Mouse (Mus musculus): Measurements from ENCODE around the gene Nr5a1. TPM values are rescaled to one million over a fixed set of nuclear protein-coding genes. Genes with fewer than 3 reads are reported as not detected.

The Nr5a1 gene
- polyA plus RNA-seq, 1 experiment from 2014 or later, result not detected

GRCm38 (mm10) chr2:38722076-38722475, 7.7 kb upstream of the Nr5a1 start:
- no peaks in the 10 kb centered on the region for H3K9me3 ChIP-seq (replicated peaks; ENCODE audit: control insufficient read depth, low read length)
- ATAC-seq (replicated peaks; ENCODE audit: insufficient number of reproducible peaks, low FRiP score, low TSS enrichment), result no peak
- H3K4me1 ChIP-seq (ENCODE audit: control insufficient read depth, insufficient read depth, low read length), result peaks cover 12% of the 10 kb centered on the region
- 0 out of 2 replicates have a peak, but pooled peaks cover 4% of the 10 kb centered on the region for H3K27me3 ChIP-seq (ENCODE audit: control insufficient read depth, insufficient read depth, low read length)
- no peak overlapping the region for H3K4me2 ChIP-seq
- no peak overlapping the region for H3K4me3 ChIP-seq (ENCODE audit: low read depth, low read length)
- no peaks in the 10 kb centered on the region for H3K36me3 ChIP-seq (ENCODE audit: control insufficient read depth, insufficient read depth, low read length)
- H3K27ac ChIP-seq (ENCODE audit: low read depth, low read length), result no peak overlapping the region
- no peak overlapping the region for H3K9ac ChIP-seq (ENCODE audit: low read depth, low read length)
- WGBS (ENCODE audit: insufficient replicate concordance), result 58% methylated on average over 4 of the region's 4 CpGs

- H3K4me3 ChIP-seq (ENCODE audit: low read depth, low read length), result no peak overlapping the region
- peaks cover 12% of the 10 kb centered on the region for H3K4me1 ChIP-seq (ENCODE audit: control insufficient read depth, insufficient read depth, low read length)
- H3K9me3 ChIP-seq (replicated peaks; ENCODE audit: control insufficient read depth, low read length), result no peaks in the 10 kb centered on the region
- 86% methylated on average over 2 of the region's 2 CpGs for WGBS (ENCODE audit: insufficient replicate concordance)
- 0 out of 2 replicates have a peak, but pooled peaks cover 6% of the 10 kb centered on the region for H3K27me3 ChIP-seq (ENCODE audit: control insufficient read depth, insufficient read depth, low read length)
- ATAC-seq (replicated peaks; ENCODE audit: insufficient number of reproducible peaks, low FRiP score, low TSS enrichment), result no peak
- H3K36me3 ChIP-seq (ENCODE audit: control insufficient read depth, insufficient read depth, low read length), result no peaks in the 10 kb centered on the region
- H3K9ac ChIP-seq (ENCODE audit: low read depth, low read length), result no peak overlapping the region
- no peak overlapping the region for H3K4me2 ChIP-seq
- no peak overlapping the region for H3K27ac ChIP-seq (ENCODE audit: low read depth, low read length)
Measured at GRCm38 (mm10) chr2:38720661-38721060, 6.3 kb upstream of the Nr5a1 start.

GRCm38 (mm10) chr2:38719354-38719753, 5.0 kb upstream of the Nr5a1 start:
- 45% methylated on average over 6 of the region's 6 CpGs for WGBS (ENCODE audit: insufficient replicate concordance)
- Histone ChIP-seq H3K27me3 (ENCODE audit: control insufficient read depth, insufficient read depth, low read length) (peaks cover 11% of the 10 kb centered on the region), H3K4me2 (no peak overlapping the region), H3K9me3 (replicated peaks; ENCODE audit: control insufficient read depth, low read length) (no peaks in the 10 kb centered on the region), H3K9ac (ENCODE audit: low read depth, low read length) (no peak overlapping the region), H3K4me3 (ENCODE audit: low read depth, low read length) (no peak overlapping the region), H3K36me3 (ENCODE audit: control insufficient read depth, insufficient read depth, low read length) (no peaks in the 10 kb centered on the region), H3K4me1 (ENCODE audit: control insufficient read depth, insufficient read depth, low read length) (peaks cover 12% of the 10 kb centered on the region), H3K27ac (ENCODE audit: low read depth, low read length) (no peak overlapping the region)
- no peak for ATAC-seq (replicated peaks; ENCODE audit: insufficient number of reproducible peaks, low FRiP score, low TSS enrichment)

GRCm38 (mm10) chr2:38718676-38719075, 4.3 kb upstream of the Nr5a1 start:
- Histone ChIP-seq H3K4me2 (no peak overlapping the region), H3K9ac (ENCODE audit: low read depth, low read length) (no peak overlapping the region), H3K9me3 (replicated peaks; ENCODE audit: control insufficient read depth, low read length) (no peaks in the 10 kb centered on the region), H3K27ac (ENCODE audit: low read depth, low read length) (no peak overlapping the region), H3K4me1 (ENCODE audit: control insufficient read depth, insufficient read depth, low read length) (peaks cover 12% of the 10 kb centered on the region), H3K4me3 (ENCODE audit: low read depth, low read length) (no peak overlapping the region), H3K36me3 (ENCODE audit: control insufficient read depth, insufficient read depth, low read length) (no peaks in the 10 kb centered on the region), H3K27me3 (ENCODE audit: control insufficient read depth, insufficient read depth, low read length) (peaks cover 18% of the 10 kb centered on the region)
- WGBS (ENCODE audit: insufficient replicate concordance), result 35% methylated on average over 8 of the region's 8 CpGs
- ATAC-seq (replicated peaks; ENCODE audit: insufficient number of reproducible peaks, low FRiP score, low TSS enrichment), result peak; percentile 41; the same call in 1 of the 2 replicates

GRCm38 (mm10) chr2:38717436-38717835, 3.1 kb upstream of the Nr5a1 start:
- H3K27me3 ChIP-seq (ENCODE audit: control insufficient read depth, insufficient read depth, low read length), result peaks cover 30% of the 10 kb centered on the region
- no peak for ATAC-seq (replicated peaks; ENCODE audit: insufficient number of reproducible peaks, low FRiP score, low TSS enrichment)
- whole genome bisulfite sequencing (ENCODE audit: insufficient replicate concordance), result 67% methylated on average over 2 of the region's 2 CpGs
- no peaks in the 10 kb centered on the region for H3K9me3 ChIP-seq (replicated peaks; ENCODE audit: control insufficient read depth, low read length)
- peaks cover 12% of the 10 kb centered on the region for H3K4me1 ChIP-seq (ENCODE audit: control insufficient read depth, insufficient read depth, low read length)
- H3K9ac ChIP-seq (ENCODE audit: low read depth, low read length), result no peak overlapping the region
- H3K4me2 ChIP-seq, result no peak overlapping the region
- H3K4me3 ChIP-seq (ENCODE audit: low read depth, low read length), result no peak overlapping the region
- no peaks in the 10 kb centered on the region for H3K36me3 ChIP-seq (ENCODE audit: control insufficient read depth, insufficient read depth, low read length)
- H3K27ac ChIP-seq (ENCODE audit: low read depth, low read length), result no peak overlapping the region

- no peak overlapping the region for H3K27ac ChIP-seq (ENCODE audit: low read depth, low read length)
- no peak for ATAC-seq (replicated peaks; ENCODE audit: insufficient number of reproducible peaks, low FRiP score, low TSS enrichment)
- 73% methylated on average over 3 of the region's 3 CpGs for WGBS (ENCODE audit: insufficient replicate concordance)
Measured at GRCm38 (mm10) chr2:38713596-38713995, 746 bp downstream of the Nr5a1 start.

GRCm38 (mm10) chr2:38712769-38713125, 1.6 kb downstream of the Nr5a1 start:
- H3K36me3 ChIP-seq (ENCODE audit: control insufficient read depth, insufficient read depth, low read length), result no peaks in the 10 kb centered on the region
- no peak overlapping the region for H3K4me3 ChIP-seq (ENCODE audit: low read depth, low read length)
- peaks cover 73% of the 10 kb centered on the region for H3K27me3 ChIP-seq (ENCODE audit: control insufficient read depth, insufficient read depth, low read length)
- H3K4me2 ChIP-seq, result no peak overlapping the region
- WGBS (ENCODE audit: insufficient replicate concordance), result 25% methylated on average over 11 of the region's 11 CpGs
- no peak for ATAC-seq (replicated peaks; ENCODE audit: insufficient number of reproducible peaks, low FRiP score, low TSS enrichment)
- H3K4me1 ChIP-seq (ENCODE audit: control insufficient read depth, insufficient read depth, low read length), result peaks cover 13% of the 10 kb centered on the region
- no peak overlapping the region for H3K27ac ChIP-seq (ENCODE audit: low read depth, low read length)
- no peaks in the 10 kb centered on the region for H3K9me3 ChIP-seq (replicated peaks; ENCODE audit: control insufficient read depth, low read length)
- H3K9ac ChIP-seq (ENCODE audit: low read depth, low read length), result no peak overlapping the region

More at GRCm38 (mm10) chr2:38713596-38713995, 746 bp downstream of the Nr5a1 start:
- Histone ChIP-seq H3K4me3 (ENCODE audit: low read depth, low read length) (no peak overlapping the region), H3K9me3 (replicated peaks; ENCODE audit: control insufficient read depth, low read length) (no peaks in the 10 kb centered on the region), H3K9ac (ENCODE audit: low read depth, low read length) (no peak overlapping the region), H3K27me3 (ENCODE audit: control insufficient read depth, insufficient read depth, low read length) (peaks cover 65% of the 10 kb centered on the region), H3K36me3 (ENCODE audit: control insufficient read depth, insufficient read depth, low read length) (no peaks in the 10 kb centered on the region), H3K4me2 (no peak overlapping the region), H3K4me1 (ENCODE audit: control insufficient read depth, insufficient read depth, low read length) (peaks cover 15% of the 10 kb centered on the region)

GRCm38 (mm10) chr2:38712076-38712768, 2.1 kb downstream of the Nr5a1 start:
- peaks cover 13% of the 10 kb centered on the region for H3K4me1 ChIP-seq (ENCODE audit: control insufficient read depth, insufficient read depth, low read length)
- H3K27ac ChIP-seq (ENCODE audit: low read depth, low read length), result no peak overlapping the region
- H3K36me3 ChIP-seq (ENCODE audit: control insufficient read depth, insufficient read depth, low read length), result no peaks in the 10 kb centered on the region
- no peak overlapping the region for H3K9ac ChIP-seq (ENCODE audit: low read depth, low read length)
- 4% methylated on average over 57 of the region's 58 CpGs for WGBS (ENCODE audit: insufficient replicate concordance)
- no peak for ATAC-seq (replicated peaks; ENCODE audit: insufficient number of reproducible peaks, low FRiP score, low TSS enrichment)
- H3K9me3 ChIP-seq (replicated peaks; ENCODE audit: control insufficient read depth, low read length), result no peaks in the 10 kb centered on the region
- peak overlapping the region; percentile 34 for H3K4me3 ChIP-seq (ENCODE audit: low read depth, low read length)
- peak overlapping the region; percentile 54 for H3K4me2 ChIP-seq
- peaks cover 78% of the 10 kb centered on the region for H3K27me3 ChIP-seq (ENCODE audit: control insufficient read depth, insufficient read depth, low read length)

GRCm38 (mm10) chr2:38711421-38711861, 2.9 kb downstream of the Nr5a1 start:
- peaks cover 13% of the 10 kb centered on the region for H3K4me1 ChIP-seq (ENCODE audit: control insufficient read depth, insufficient read depth, low read length)
- peaks cover 86% of the 10 kb centered on the region for H3K27me3 ChIP-seq (ENCODE audit: control insufficient read depth, insufficient read depth, low read length)
- ATAC-seq (replicated peaks; ENCODE audit: insufficient number of reproducible peaks, low FRiP score, low TSS enrichment), result no peak
- H3K27ac ChIP-seq (ENCODE audit: low read depth, low read length), result no peak overlapping the region
- H3K9me3 ChIP-seq (replicated peaks; ENCODE audit: control insufficient read depth, low read length), result no peaks in the 10 kb centered on the region
- peak overlapping the region; percentile 54 for H3K4me2 ChIP-seq
- H3K9ac ChIP-seq (ENCODE audit: low read depth, low read length), result no peak overlapping the region
- H3K4me3 ChIP-seq (ENCODE audit: low read depth, low read length), result peak overlapping the region; percentile 34
- 1% methylated on average over 40 of the region's 40 CpGs for WGBS (ENCODE audit: insufficient replicate concordance)
- no peaks in the 10 kb centered on the region for H3K36me3 ChIP-seq (ENCODE audit: control insufficient read depth, insufficient read depth, low read length)

All from heart, embryonic 11.5 days (tissue).